Mouse (Mus musculus): ENCODE measurements around the gene Smarcd2.

Smarcd2 gene

GRCm38 (mm10) chr11:106220603-106221002 lies 52.2 kb downstream of the Smarcd2 start:
- DNase-seq = no peak

GRCm38 (mm10) chr11:106216730-106217490 lies 55.9 kb downstream of the Smarcd2 start, which contains the start of gene Ddx42:
TSS of gene Ddx42 (plus strand) at chr11:106216926.
- peak; percentile 89 to 91 for DNase-seq

- peak; percentile 97 to 98 for DNase-seq
Observed at GRCm38 (mm10) chr11:106215927-106216729, 56.6 kb downstream of the Smarcd2 start, which contains the start of gene Ccdc47. TSS of gene Ccdc47 (minus strand) at chr11:106216344.

GRCm38 (mm10) chr11:106215450-106215859 lies 57.3 kb downstream of the Smarcd2 start:
- no peak for DNase-seq

GRCm38 (mm10) chr11:106214856-106215255 lies 57.9 kb downstream of the Smarcd2 start:
- no peak for DNase-seq

All from kidney, adult 8-10 months (tissue).